Mouse (Mus musculus) E14TG2a.4 (cell line): Measurements from ENCODE around the gene Rab3a.
A peak's percentile ranks its signal among the peaks of the same experiment; 100 is the strongest.

Experiments
- H3K27me3 ChIP-seq: 2 replicates; pipeline ENCODE4 v1.6.1; 2014; ENCODE audit warnings: low read length, control low read depth; ENCODE audit not compliant: insufficient read depth
- H3K36me3 ChIP-seq: 2 replicates; pipeline ENCODE4 v1.6.1; 2014; ENCODE audit warnings: low read length, control low read depth; ENCODE audit not compliant: insufficient read depth
- H3K4me1 ChIP-seq: replicated peaks from 2 replicates; pipeline ENCODE4 v1.6.1; 2014; ENCODE audit warnings: low read depth, low read length, control low read depth
- H3K4me3 ChIP-seq: replicated peaks from 2 replicates; pipeline ENCODE4 v1.5.1; 2014; ENCODE audit warnings: mild to moderate bottlenecking, low read length
- H3K9me3 ChIP-seq: 2 replicates; pipeline ENCODE4 v1.6.1; 2014; ENCODE audit warnings: low read length, control low read depth
- CTCF ChIP-seq: conservative IDR thresholded peaks from 2 replicates; pipeline ENCODE4 v1.5.1; 2014; ENCODE audit warnings: low read length
- NANOG ChIP-seq: IDR thresholded peaks from 2 replicates; pipeline ENCODE4 v1.6.1; 2014; ENCODE audit warnings: borderline replicate concordance, low read length, mixed read lengths
- POU5F1 ChIP-seq: IDR thresholded peaks from 2 replicates; pipeline ENCODE4 v1.6.1; 2014; ENCODE audit warnings: low read length, borderline replicate concordance

Rab3a gene

DNA sequence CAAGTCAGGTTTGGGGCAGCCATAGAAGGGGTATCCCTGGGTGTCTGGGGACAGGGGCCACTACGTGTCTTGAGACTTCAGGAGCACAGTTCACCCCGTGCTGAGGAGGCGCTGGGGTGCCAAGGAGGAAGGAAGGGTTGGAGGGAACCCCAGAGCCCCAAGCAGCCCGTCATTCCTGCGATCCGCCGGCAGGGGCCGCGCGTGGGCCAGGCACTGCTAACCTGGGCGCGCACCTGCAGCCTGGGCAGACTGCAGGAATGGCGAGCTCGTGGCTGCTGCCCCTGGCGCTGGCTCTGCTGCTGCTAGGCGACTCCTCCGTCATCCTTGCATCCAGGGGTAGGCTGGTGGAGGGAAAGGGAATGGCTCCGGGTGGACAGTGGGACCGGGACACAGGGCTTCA lies 36.2 kb upstream of the Rab3a start, which contains the start of gene Gm3336:
Gene Gm3336, plus strand, starts transcription at position 247 of the 400 bp plus-strand sequence.
- Histone ChIP-seq H3K4me3 (peak within 1 kb of the TSS; percentile 65), H3K27me3 (peaks cover 39% of the 10 kb centered on the region), H3K9me3 (no peaks in the 10 kb centered on the region), H3K4me1 (peaks cover 35% of the 10 kb centered on the region), H3K36me3 (no peaks in the 10 kb centered on the region)
- TF ChIP-seq CTCF, result peak; percentile 43
- TF ChIP-seq POU5F1, result no peak
- no peak for TF ChIP-seq NANOG

DNA sequence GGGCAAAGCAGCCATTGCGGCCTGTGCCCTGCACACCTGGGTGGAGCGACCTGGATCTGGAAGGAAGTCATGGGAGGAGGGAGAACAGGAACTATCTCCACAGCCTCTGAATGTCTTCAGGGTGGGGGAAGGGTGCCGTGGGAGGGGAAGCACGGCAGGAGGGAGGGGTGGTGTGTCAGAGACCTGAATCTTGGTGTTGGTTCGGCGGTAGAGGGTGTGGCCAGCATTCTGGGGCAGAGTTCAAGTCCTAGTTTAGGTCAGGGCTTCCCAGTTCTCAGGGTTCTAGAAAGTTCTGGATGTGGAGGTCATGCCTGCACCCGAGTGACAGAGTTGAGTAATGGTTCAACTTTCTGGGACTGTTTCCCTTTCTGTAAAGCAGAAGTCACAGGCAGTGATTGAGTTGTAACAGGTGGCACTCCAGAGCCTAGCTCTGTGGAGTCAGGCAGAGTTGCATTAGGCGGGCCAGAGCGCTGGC lies 34.6 kb upstream of the Rab3a start:
- Histone ChIP-seq H3K36me3 (no peaks in the 10 kb centered on the region), H3K4me3 (no peak overlapping the region), H3K4me1 (peaks cover 47% of the 10 kb centered on the region), H3K9me3 (no peaks in the 10 kb centered on the region), H3K27me3 (peaks cover 33% of the 10 kb centered on the region)
- TF ChIP-seq POU5F1 (no peak), CTCF (no peak), NANOG (no peak)

DNA sequence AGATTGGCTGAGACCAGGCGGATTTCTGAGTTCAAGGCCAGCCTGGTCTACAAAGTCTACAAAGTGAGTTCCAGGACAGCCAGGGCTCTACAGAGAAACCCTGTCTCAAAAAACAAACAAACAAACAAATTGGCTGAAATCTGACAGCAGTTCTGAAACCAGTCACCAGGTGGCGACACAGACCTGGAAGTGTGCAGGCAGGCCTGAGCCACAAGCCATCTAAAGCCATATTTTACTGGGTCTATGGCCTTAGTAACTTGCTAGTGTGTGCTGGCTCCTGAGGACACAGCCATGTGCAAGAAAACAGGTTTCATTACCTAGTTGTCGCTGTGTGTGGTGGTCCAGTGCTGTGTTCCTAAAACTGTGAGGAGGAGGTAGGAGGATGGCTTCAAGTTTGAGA lies 33.7 kb upstream of the Rab3a start:
- peak; percentile 67 for TF ChIP-seq CTCF
- no peak for TF ChIP-seq NANOG
- Histone ChIP-seq H3K9me3 (no peaks in the 10 kb centered on the region), H3K27me3 (peaks cover 24% of the 10 kb centered on the region), H3K36me3 (no peaks in the 10 kb centered on the region), H3K4me1 (peaks cover 48% of the 10 kb centered on the region), H3K4me3 (no peak overlapping the region)

DNA sequence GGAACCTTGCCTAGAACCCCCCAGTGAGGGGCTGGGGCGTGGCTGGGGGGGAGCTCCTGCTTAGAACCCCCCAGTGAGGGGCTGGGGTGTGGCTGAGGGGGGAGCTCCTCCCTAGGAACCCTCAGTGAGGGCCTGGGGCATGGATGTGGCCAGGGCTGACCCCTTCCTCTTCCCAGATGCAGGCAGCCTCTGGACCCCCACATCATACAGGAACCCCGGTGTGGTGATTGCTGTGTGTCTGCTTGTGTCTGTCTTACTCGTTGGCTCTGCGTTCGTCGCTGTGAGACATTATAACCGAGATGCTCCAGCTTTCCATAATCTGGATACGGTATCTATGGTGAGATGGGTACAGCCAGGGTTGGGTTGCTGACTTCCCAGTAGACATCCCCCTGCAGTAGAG lies 32.9 kb upstream of the Rab3a start:
- Histone ChIP-seq H3K27me3 (peaks cover 15% of the 10 kb centered on the region), H3K4me3 (no peak overlapping the region), H3K4me1 (peaks cover 50% of the 10 kb centered on the region), H3K9me3 (no peaks in the 10 kb centered on the region), H3K36me3 (no peaks in the 10 kb centered on the region)
- TF ChIP-seq CTCF (no peak), NANOG (no peak), POU5F1 (no peak)

DNA sequence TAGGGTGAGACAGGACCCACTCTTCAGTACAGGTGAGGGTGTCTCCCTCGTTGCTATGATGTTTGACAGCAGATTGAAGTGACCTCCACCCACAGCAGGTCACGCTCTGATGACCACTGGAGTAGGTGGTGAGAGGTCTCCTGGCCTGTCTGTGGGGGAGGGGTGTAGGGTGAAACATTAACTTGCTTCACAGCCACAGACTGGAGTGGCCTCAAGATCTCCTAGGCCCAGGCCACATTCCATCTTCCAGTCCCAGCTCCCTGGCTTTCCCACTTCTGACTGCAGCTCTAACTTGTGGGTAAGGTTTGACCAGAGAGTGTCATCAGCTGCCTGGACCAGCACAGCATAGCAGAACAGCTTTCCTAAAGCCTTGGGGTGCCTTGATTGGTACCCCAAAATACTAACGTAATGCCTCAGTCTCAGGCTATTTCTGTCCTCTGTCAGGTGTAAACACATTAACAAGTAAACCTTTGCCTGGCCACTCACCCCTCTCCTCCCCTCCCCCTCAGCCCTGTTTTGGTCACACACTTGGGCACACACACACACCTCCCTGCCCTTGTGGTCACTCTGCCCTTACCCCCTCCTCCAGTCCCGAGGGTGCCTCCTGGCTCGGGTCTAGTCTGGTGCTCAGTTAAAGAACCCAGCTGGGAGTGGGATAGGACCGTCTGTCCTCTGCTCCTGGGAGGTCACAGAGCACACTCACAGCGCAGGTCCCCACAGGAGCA lies 30.8 kb upstream of the Rab3a start, which contains the start of gene Pde4c:
Gene Pde4c, plus strand, starts transcription at position 235 of the 725 bp plus-strand sequence.
- H3K9me3 ChIP-seq, result no peaks in the 10 kb centered on the region

DNA sequence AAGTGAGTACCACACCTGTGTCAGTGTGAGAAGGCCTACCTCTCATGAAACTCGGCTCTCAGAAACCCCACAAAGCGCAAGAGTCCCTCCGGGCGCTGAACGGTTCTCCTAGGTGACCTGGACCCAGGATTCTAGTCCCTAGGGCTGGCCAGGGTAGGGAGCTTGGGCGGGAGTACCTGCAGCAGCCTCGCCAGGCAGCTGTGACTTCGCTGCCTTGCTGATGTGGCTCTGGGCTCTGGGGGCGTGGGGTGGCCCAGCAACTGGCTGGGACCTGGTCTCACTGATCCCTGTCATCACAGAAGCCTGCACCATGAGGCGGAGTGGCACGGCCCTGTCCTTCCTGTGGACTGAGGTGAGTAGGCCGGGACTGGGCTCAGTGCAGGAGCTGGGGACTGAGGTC lies 30.3 kb upstream of the Rab3a start:
- no peak for TF ChIP-seq CTCF
- no peak for TF ChIP-seq POU5F1
- no peak for TF ChIP-seq NANOG
- peaks cover 37% of the 10 kb centered on the region for H3K4me1 ChIP-seq
- H3K27me3 ChIP-seq, result peaks cover 16% of the 10 kb centered on the region
- no peaks in the 10 kb centered on the region for H3K9me3 ChIP-seq
- H3K4me3 ChIP-seq, result peak overlapping the region; percentile 57
- H3K36me3 ChIP-seq, result no peaks in the 10 kb centered on the region

More for the DNA sequence above, 30.8 kb upstream of the Rab3a start, which contains the start of gene Pde4c:
- no peaks in the 10 kb centered on the region for H3K36me3 ChIP-seq
- H3K4me1 ChIP-seq, result peaks cover 35% of the 10 kb centered on the region
- H3K27me3 ChIP-seq, result peaks cover 12% of the 10 kb centered on the region; the same call in 1 of the 2 replicates
- no peak for TF ChIP-seq POU5F1
- TF ChIP-seq NANOG, result no peak
- no peak for TF ChIP-seq CTCF
- peak within 1 kb of the TSS; percentile 57 for H3K4me3 ChIP-seq

DNA sequence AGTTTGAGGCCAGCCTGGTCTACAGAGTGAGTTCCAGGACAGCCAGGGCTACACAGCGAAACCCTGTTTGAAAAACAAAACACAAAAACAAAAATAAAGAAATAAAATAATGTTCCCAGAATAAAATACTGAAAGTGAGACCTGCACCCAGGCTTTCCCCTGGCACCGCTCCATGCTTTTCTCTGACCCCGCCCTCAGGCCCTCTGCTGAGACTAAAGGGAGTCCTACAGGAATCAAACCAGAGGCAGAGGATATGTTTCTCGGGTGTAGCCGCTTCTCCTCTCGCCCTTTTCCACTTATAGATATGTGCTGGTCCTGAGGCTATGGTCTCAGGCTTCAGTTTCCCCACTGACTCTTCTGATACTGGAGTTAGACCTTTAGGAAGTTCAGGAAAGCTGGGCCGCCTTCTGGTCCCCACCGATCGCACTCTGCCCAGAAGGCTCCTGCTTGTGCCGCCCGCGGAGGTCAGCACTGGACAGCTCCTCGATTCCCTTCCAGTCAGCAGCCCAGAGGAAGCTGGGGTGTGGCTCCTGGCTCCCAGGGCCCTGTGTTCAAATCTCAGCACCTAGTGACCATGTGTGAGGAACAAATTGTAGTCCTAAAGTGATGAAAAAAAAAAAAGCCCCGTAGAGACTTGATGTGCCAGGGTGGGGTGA lies 28.6 kb upstream of the Rab3a start:
- TF ChIP-seq CTCF (no peak), NANOG (no peak), POU5F1 (no peak)
- Histone ChIP-seq H3K27me3 (peaks cover 26% of the 10 kb centered on the region), H3K4me1 (peaks cover 43% of the 10 kb centered on the region), H3K4me3 (no peak overlapping the region), H3K9me3 (no peaks in the 10 kb centered on the region), H3K36me3 (no peaks in the 10 kb centered on the region)

DNA sequence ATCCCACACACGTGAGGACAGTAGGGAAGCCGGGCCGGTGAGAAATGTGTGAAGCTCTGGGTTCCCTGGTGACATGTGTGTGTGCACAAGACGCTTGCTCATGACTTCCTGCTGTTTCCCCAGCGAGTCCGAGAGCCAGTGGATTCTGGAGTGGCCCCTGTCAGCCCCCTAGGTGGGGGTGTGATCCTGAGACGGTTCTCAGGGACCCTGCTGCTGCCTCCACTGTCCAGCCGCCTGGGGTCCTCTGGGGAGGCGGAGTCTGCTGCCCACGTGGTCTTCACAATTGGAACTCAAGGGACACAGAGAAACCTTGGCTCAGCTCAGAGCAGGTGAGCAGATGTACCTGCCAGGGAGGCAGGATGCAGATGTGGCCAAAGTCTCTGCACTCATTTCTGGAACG lies 27.8 kb upstream of the Rab3a start:
- H3K36me3 ChIP-seq, result no peaks in the 10 kb centered on the region
- no peak overlapping the region for H3K4me3 ChIP-seq
- peaks cover 30% of the 10 kb centered on the region for H3K27me3 ChIP-seq
- TF ChIP-seq CTCF (no peak), POU5F1 (no peak), NANOG (no peak)
- no peaks in the 10 kb centered on the region for H3K9me3 ChIP-seq
- H3K4me1 ChIP-seq, result peaks cover 43% of the 10 kb centered on the region
